Mouse (Mus musculus) G1E-ER4 (cell line): ENCODE results near the gene Fam229b. TPM values are rescaled to one million over a fixed set of nuclear protein-coding genes. Genes with fewer than 3 reads are reported as not detected.

Experiments
- GATA1 ChIP-seq: IDR thresholded peaks from one replicate; pipeline ENCODE4 v1.8.0; 2012; ENCODE audit warnings: low read length, inconsistent platforms
- polyA plus RNA-seq: library from polyadenylated mRNA; stranded (reverse); fragments of >175 nt; gene quantifications from 2 replicates; pipeline ENCODE4 v1.2.3, GENCODE M21; 2012

Fam229b gene
- polyA plus RNA-seq, 1 experiment, result not detected

GRCm38 (mm10) chr10:39157321-39157720 is 23.6 kb upstream of the Fam229b start:
- no peak for TF ChIP-seq GATA1

GRCm38 (mm10) chr10:39156719-39157118 is 23.0 kb upstream of the Fam229b start:
- no peak for TF ChIP-seq GATA1

GRCm38 (mm10) chr10:39142216-39142615 is 8.5 kb upstream of the Fam229b start:
- no peak for TF ChIP-seq GATA1

- no peak for TF ChIP-seq GATA1
Observed at GRCm38 (mm10) chr10:39141401-39141800, 7.7 kb upstream of the Fam229b start.

- no peak for TF ChIP-seq GATA1
Observed at GRCm38 (mm10) chr10:39140843-39141242, 7.1 kb upstream of the Fam229b start.

GRCm38 (mm10) chr10:39138761-39139160 is 5.0 kb upstream of the Fam229b start:
- TF ChIP-seq GATA1, result no peak

- TF ChIP-seq GATA1, result no peak
Observed at GRCm38 (mm10) chr10:39137766-39138165, 4.1 kb upstream of the Fam229b start.

- TF ChIP-seq GATA1, result no peak
Observed at GRCm38 (mm10) chr10:39121412-39121811, 12.3 kb downstream of the Fam229b start.

- no peak for TF ChIP-seq GATA1
Observed at GRCm38 (mm10) chr10:39109489-39109874, 24.2 kb downstream of the Fam229b start.

GRCm38 (mm10) chr10:39108837-39109488 is 24.8 kb downstream of the Fam229b start:
- no peak for TF ChIP-seq GATA1

- no peak for TF ChIP-seq GATA1
Observed at GRCm38 (mm10) chr10:39106935-39107334, 26.8 kb downstream of the Fam229b start.

- TF ChIP-seq GATA1, result no peak
Observed at GRCm38 (mm10) chr10:39106413-39106812, 27.3 kb downstream of the Fam229b start.

GRCm38 (mm10) chr10:39104803-39105449 is 28.8 kb downstream of the Fam229b start:
- no peak for TF ChIP-seq GATA1

- TF ChIP-seq GATA1, result no peak
Observed at GRCm38 (mm10) chr10:39098746-39099145, 35.0 kb downstream of the Fam229b start.

GRCm38 (mm10) chr10:39096981-39097380 is 36.7 kb downstream of the Fam229b start:
- no peak for TF ChIP-seq GATA1

GRCm38 (mm10) chr10:39072048-39072447 is 61.7 kb downstream of the Fam229b start:
- TF ChIP-seq GATA1, result no peak

Other genes starting within 250 kb of the Fam229b start
- gene Lama4, start 168.4 kb downstream of the Fam229b start, polyA plus RNA-seq, result not detected in 2 replicates
- gene Tube1, start 62 bp upstream of the Fam229b start, polyA plus RNA-seq, result 4.6 and 5.7 TPM in 2 replicates
- not detected in 2 replicates for gene Ccn6, start 29.9 kb upstream of the Fam229b start, polyA plus RNA-seq
- 21.0 and 21.1 TPM in 2 replicates for gene Fyn, start 234.9 kb upstream of the Fam229b start, polyA plus RNA-seq